Mouse (Mus musculus) spleen, adult 2 months (tissue): ENCODE results near the gene Osm.

Source experiments
- CTCF ChIP-seq: fragments of 200-500 bp; IDR thresholded peaks from 2 replicates; pipeline ENCODE4 v1.5.1; 2011; ENCODE audit warnings: mild to moderate bottlenecking, inconsistent platforms; ENCODE audit not compliant: insufficient read depth, insufficient read length, insufficient replicate concordance; ENCODE audit errors: extremely low read depth
- POLR2A ChIP-seq: fragments of 200-500 bp; IDR thresholded peaks from 2 replicates; pipeline ENCODE4 v1.6.1; 2011; ENCODE audit warnings: low read depth, low read length, inconsistent platforms

DNA sequence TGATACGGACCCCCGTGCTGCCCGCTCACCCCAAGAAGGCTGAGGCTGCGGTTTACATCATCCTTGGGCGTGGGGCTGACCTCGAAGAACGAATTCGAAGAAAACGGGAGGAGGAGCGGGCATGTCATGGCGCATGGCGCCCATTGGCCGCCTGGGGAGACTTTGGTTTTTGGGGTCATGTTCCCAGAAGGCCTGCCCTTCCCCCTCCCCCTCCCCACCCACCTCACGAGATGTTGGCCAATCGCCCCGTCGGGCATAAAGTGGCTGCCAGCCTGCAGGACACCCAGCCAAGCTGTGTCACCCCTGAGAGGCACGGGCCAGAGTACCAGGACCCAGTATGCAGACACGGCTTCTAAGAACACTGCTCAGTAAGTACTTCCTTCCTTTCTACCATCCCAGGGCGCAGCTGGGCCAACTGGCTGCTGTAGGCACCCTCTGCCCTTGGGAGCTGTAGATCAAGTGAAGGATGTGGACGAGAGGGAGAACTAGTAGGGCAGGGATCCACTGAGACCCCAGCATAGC is 387 bp downstream of the Osm start:
- no peak for TF ChIP-seq CTCF
- no peak for TF ChIP-seq POLR2A
